Mouse (Mus musculus): ENCODE data around the gene Cx3cr1. TPM values are rescaled to one million over a fixed set of nuclear protein-coding genes. Genes with fewer than 3 reads are reported as not detected.

Cx3cr1 gene
- polyA plus RNA-seq, 1 experiment from 2014 or later = 1.8 TPM

- H3K4me1 ChIP-seq (ENCODE audit: insufficient read depth) = peaks cover 48% of the 10 kb centered on the region
- no peak overlapping the region for H3K4me3 ChIP-seq (ENCODE audit: low read depth, low read length)
- H3K9ac ChIP-seq (replicated peaks) = no peak overlapping the region
- DNase-seq (no peak), ATAC-seq (no peak)
- no peaks in the 10 kb centered on the region for H3K27me3 ChIP-seq (ENCODE audit: insufficient read depth, low read length)
- no peak overlapping the region for H3K27ac ChIP-seq (ENCODE audit: low read depth)
- no peak overlapping the region for H3K4me2 ChIP-seq (ENCODE audit: low read depth, low read length)
- H3K36me3 ChIP-seq (replicated peaks; ENCODE audit: insufficient read depth, low read length) = peaks cover 42% of the 10 kb centered on the region
- WGBS (ENCODE audit: insufficient replicate concordance) = 82% methylated on average over 4 of the region's 4 CpGs
- no peak for TF ChIP-seq CTCF (IDR thresholded peaks at IDR 0.05; ENCODE audit: low read depth)
- no peak for TF ChIP-seq EP300 (IDR thresholded peaks at IDR 0.05; ENCODE audit: low read depth)
- H3K9me3 ChIP-seq (ENCODE audit: low read length) = no peaks in the 10 kb centered on the region
Observed at GRCm38 (mm10) chr9:119975286-119975685, 94.4 kb downstream of the Cx3cr1 start.

- H3K27ac ChIP-seq (ENCODE audit: low read depth) = no peak overlapping the region
- H3K4me1 ChIP-seq (ENCODE audit: insufficient read depth) = peaks cover 43% of the 10 kb centered on the region
- WGBS (ENCODE audit: insufficient replicate concordance) = 74% methylated on average over 5 of the region's 5 CpGs
- no peak overlapping the region for H3K9ac ChIP-seq (replicated peaks)
- peaks cover 42% of the 10 kb centered on the region for H3K36me3 ChIP-seq (replicated peaks; ENCODE audit: insufficient read depth, low read length)
- no peaks in the 10 kb centered on the region for H3K9me3 ChIP-seq (ENCODE audit: low read length)
- TF ChIP-seq EP300 (IDR thresholded peaks at IDR 0.05; ENCODE audit: low read depth) (no peak), CTCF (IDR thresholded peaks at IDR 0.05; ENCODE audit: low read depth) (peak; percentile 37; the same call in 1 of the 2 replicates)
- ATAC-seq (no peak), DNase-seq (no peak)
- H3K4me2 ChIP-seq (ENCODE audit: low read depth, low read length) = no peak overlapping the region
- no peak overlapping the region for H3K4me3 ChIP-seq (ENCODE audit: low read depth, low read length)
- H3K27me3 ChIP-seq (ENCODE audit: insufficient read depth, low read length) = no peaks in the 10 kb centered on the region
Observed at GRCm38 (mm10) chr9:119974609-119975008, 95.1 kb downstream of the Cx3cr1 start.

- Histone ChIP-seq H3K4me1 (ENCODE audit: insufficient read depth) (peaks cover 43% of the 10 kb centered on the region), H3K9ac (replicated peaks) (no peak overlapping the region), H3K9me3 (ENCODE audit: low read length) (no peaks in the 10 kb centered on the region), H3K4me3 (ENCODE audit: low read depth, low read length) (no peak overlapping the region), H3K27ac (ENCODE audit: low read depth) (no peak overlapping the region), H3K4me2 (ENCODE audit: low read depth, low read length) (no peak overlapping the region), H3K27me3 (ENCODE audit: insufficient read depth, low read length) (no peaks in the 10 kb centered on the region), H3K36me3 (replicated peaks; ENCODE audit: insufficient read depth, low read length) (peaks cover 42% of the 10 kb centered on the region)
- ATAC-seq = no peak
- no peak for TF ChIP-seq EP300 (IDR thresholded peaks at IDR 0.05; ENCODE audit: low read depth)
- peak; percentile 68 for TF ChIP-seq CTCF (IDR thresholded peaks at IDR 0.05; ENCODE audit: low read depth)
- WGBS (ENCODE audit: insufficient replicate concordance) = 91% methylated on average over 27 of the region's 27 CpGs
- DNase-seq = peak; percentile 47
Observed at GRCm38 (mm10) chr9:119973869-119974520, 95.7 kb downstream of the Cx3cr1 start.

GRCm38 (mm10) chr9:119973281-119973680 lies 96.4 kb downstream of the Cx3cr1 start:
- WGBS (ENCODE audit: insufficient replicate concordance) = 87% methylated on average over 23 of the region's 23 CpGs
- ATAC-seq (no peak), DNase-seq (no peak)
- no peaks in the 10 kb centered on the region for H3K27me3 ChIP-seq (ENCODE audit: insufficient read depth, low read length)
- TF ChIP-seq EP300 (IDR thresholded peaks at IDR 0.05; ENCODE audit: low read depth) (no peak), CTCF (IDR thresholded peaks at IDR 0.05; ENCODE audit: low read depth) (no peak)
- peaks cover 42% of the 10 kb centered on the region for H3K36me3 ChIP-seq (replicated peaks; ENCODE audit: insufficient read depth, low read length)
- peaks cover 36% of the 10 kb centered on the region for H3K4me1 ChIP-seq (ENCODE audit: insufficient read depth)
- no peaks in the 10 kb centered on the region for H3K9me3 ChIP-seq (ENCODE audit: low read length)
- no peak overlapping the region for H3K4me3 ChIP-seq (ENCODE audit: low read depth, low read length)
- H3K27ac ChIP-seq (ENCODE audit: low read depth) = no peak overlapping the region
- H3K9ac ChIP-seq (replicated peaks) = no peak overlapping the region
- no peak overlapping the region for H3K4me2 ChIP-seq (ENCODE audit: low read depth, low read length)

GRCm38 (mm10) chr9:119972582-119972981 lies 97.1 kb downstream of the Cx3cr1 start:
- H3K4me3 ChIP-seq (ENCODE audit: low read depth, low read length) = no peak overlapping the region
- no peak overlapping the region for H3K9ac ChIP-seq (replicated peaks)
- H3K27ac ChIP-seq (ENCODE audit: low read depth) = no peak overlapping the region
- peaks cover 42% of the 10 kb centered on the region for H3K36me3 ChIP-seq (replicated peaks; ENCODE audit: insufficient read depth, low read length)
- no peaks in the 10 kb centered on the region for H3K9me3 ChIP-seq (ENCODE audit: low read length)
- peaks cover 31% of the 10 kb centered on the region for H3K4me1 ChIP-seq (ENCODE audit: insufficient read depth)
- DNase-seq (no peak), ATAC-seq (no peak)
- WGBS (ENCODE audit: insufficient replicate concordance) = 84% methylated on average over 12 of the region's 12 CpGs
- no peaks in the 10 kb centered on the region for H3K27me3 ChIP-seq (ENCODE audit: insufficient read depth, low read length)
- TF ChIP-seq CTCF (IDR thresholded peaks at IDR 0.05; ENCODE audit: low read depth) (no peak), EP300 (IDR thresholded peaks at IDR 0.05; ENCODE audit: low read depth) (no peak)
- no peak overlapping the region for H3K4me2 ChIP-seq (ENCODE audit: low read depth, low read length)

- TF ChIP-seq CTCF (IDR thresholded peaks at IDR 0.05; ENCODE audit: low read depth) (no peak), EP300 (IDR thresholded peaks at IDR 0.05; ENCODE audit: low read depth) (no peak)
- WGBS (ENCODE audit: insufficient replicate concordance) = 87% methylated on average over 10 of the region's 10 CpGs
- DNase-seq (no peak), ATAC-seq (no peak)
- H3K4me2 ChIP-seq (ENCODE audit: low read depth, low read length) = no peak overlapping the region
- H3K27me3 ChIP-seq (ENCODE audit: insufficient read depth, low read length) = no peaks in the 10 kb centered on the region
- no peaks in the 10 kb centered on the region for H3K9me3 ChIP-seq (ENCODE audit: low read length)
- no peak overlapping the region for H3K4me3 ChIP-seq (ENCODE audit: low read depth, low read length)
- no peak overlapping the region for H3K27ac ChIP-seq (ENCODE audit: low read depth)
- H3K36me3 ChIP-seq (replicated peaks; ENCODE audit: insufficient read depth, low read length) = peaks cover 42% of the 10 kb centered on the region
- peaks cover 26% of the 10 kb centered on the region for H3K4me1 ChIP-seq (ENCODE audit: insufficient read depth)
- no peak overlapping the region for H3K9ac ChIP-seq (replicated peaks)
Observed at GRCm38 (mm10) chr9:119972166-119972565, 97.5 kb downstream of the Cx3cr1 start.

Data from liver, postnatal 0 days (tissue).